Mouse (Mus musculus): Measurements from ENCODE around the gene Rac1. TPM values are rescaled to one million over a fixed set of nuclear protein-coding genes. Genes with fewer than 3 reads are reported as not detected.
A peak's percentile ranks its signal among the peaks of the same experiment; 100 is the strongest.

The Rac1 gene
- total RNA-seq, 2 experiments from 2014 or later, result 344 to 351 TPM

DNA sequence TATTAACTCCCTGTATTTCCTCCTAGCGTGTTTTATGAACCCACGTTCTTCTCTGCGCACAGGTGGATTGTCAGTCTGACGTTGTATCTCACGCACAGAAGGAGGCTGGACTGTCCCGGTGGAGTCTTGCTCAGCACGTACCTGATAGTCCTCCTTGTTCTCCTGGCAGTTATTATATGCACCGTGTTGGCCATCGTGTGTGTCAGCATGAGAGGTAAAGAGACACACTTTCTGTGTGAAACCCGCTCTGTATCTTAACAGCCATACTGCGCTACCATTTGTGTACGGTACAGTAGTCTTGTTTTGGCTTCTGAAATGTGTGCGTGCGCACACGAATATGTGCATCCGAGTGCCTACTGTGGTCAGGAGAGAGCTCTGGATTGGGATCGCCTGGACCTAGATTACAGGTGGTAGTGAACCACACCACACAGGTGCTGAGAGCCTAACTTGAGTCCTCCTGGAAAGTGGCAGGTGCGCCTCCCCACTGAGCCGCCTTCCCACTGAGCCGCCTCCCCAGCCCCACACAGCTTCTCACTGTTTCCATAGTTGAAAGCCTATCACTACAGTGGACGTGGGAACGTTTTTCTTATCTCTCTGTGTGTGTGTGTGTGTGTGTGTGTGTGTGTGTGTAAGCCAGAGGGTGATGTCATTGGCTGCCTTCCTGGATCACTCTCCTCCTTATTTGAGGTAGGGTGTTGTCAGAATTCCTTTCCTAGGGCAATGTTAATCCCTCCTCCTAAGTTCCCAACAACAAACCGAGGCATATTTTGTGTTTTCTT lies 60.8 kb downstream of the Rac1 start:
- no peak for TF ChIP-seq CTCF (IDR thresholded peaks at IDR 0.05)
- Histone ChIP-seq H3K27ac (no peak overlapping the region), H3K4me3 (no peak overlapping the region)
- intact Hi-C loops (cut with DNase I), result no loop called here
- DNase-seq (ENCODE audit: extremely low spot score in 1 of 2, low spot score in 2 of 2), result peak in 1 of 2 experiments; percentile 1

DNA sequence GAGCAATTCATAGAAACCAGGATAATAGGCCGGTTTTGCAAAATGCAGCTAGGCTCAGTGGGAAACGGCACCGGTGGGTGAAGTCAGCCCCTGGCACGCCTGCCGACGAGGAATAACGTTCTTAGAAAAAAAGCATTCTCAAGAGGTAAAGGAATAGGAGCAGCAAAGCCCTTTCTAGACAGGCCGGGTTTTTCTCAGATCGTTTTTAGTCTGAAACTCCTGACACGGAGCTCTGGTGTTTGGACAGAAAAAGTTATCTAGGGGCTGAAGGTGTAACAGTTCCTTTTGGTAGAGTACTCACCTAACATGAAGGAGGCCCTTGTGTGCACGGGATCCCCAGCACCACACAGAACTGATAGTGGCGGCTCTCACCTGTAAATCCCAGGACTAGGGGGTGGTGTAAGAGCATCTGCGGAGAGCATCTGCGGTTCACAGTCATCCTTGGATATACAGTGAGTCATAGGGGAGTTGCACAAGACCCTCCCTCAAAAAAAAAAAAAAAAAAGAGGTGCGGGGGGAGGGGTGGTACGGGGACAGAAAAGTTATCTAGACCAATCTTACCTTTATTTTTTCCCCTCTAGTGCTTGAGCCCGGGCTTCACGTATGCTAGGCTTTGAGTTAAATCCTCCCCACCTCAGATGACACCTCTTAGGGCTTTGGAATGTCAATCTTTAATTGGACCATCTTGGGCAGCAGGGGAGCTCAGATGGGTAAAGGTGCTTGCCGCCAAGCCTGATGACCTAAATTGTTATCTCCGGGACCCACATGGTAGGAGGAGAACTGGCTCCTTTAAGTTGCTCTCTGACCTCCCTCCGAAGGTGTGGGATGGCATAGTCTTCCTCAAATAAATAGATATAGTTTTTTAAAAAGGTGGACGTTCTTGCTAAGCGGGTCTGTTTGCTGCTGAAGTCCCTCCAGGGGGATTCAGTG lies 62.4 kb downstream of the Rac1 start:
- peak in 1 of 2 experiments; percentile 5 for DNase-seq (ENCODE audit: extremely low spot score in 1 of 2, low spot score in 2 of 2)
- H3K27ac ChIP-seq, result peak overlapping the region; percentile 90
- H3K4me3 ChIP-seq, result peak overlapping the region; percentile 54
- intact Hi-C loops (cut with DNase I), result no loop called here
- no peak for TF ChIP-seq CTCF (IDR thresholded peaks at IDR 0.05)

DNA sequence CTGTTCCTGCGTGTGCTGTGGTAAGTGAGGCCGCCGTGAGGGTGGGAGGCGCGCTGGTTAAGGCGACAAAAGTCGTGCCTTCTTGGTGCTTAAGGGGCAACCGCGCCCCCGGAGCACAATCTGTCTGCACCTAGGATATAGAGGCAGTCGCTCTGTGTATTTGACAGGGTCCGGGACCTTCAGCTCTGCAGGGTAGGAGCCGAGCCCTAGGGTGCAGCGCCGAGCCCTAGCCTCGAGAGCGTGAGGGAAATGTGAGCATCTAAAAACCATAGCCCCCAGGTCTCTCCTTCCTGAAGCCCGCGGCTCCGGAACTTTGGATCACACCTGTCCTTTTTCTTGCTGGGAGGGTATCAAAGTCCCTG lies 63.1 kb downstream of the Rac1 start:
- intact Hi-C loops (cut with DNase I), result loop anchor here (1.0 kb wide), 1 partner anchor 64 kb away; the partner anchor contains the start of gene Rac1
- no peak for DNase-seq (ENCODE audit: extremely low spot score in 1 of 2, low spot score in 2 of 2)
- Histone ChIP-seq H3K4me3 (peak overlapping the region; percentile 54), H3K27ac (peak overlapping the region; percentile 90)
- TF ChIP-seq CTCF (IDR thresholded peaks at IDR 0.05), result no peak

DNA sequence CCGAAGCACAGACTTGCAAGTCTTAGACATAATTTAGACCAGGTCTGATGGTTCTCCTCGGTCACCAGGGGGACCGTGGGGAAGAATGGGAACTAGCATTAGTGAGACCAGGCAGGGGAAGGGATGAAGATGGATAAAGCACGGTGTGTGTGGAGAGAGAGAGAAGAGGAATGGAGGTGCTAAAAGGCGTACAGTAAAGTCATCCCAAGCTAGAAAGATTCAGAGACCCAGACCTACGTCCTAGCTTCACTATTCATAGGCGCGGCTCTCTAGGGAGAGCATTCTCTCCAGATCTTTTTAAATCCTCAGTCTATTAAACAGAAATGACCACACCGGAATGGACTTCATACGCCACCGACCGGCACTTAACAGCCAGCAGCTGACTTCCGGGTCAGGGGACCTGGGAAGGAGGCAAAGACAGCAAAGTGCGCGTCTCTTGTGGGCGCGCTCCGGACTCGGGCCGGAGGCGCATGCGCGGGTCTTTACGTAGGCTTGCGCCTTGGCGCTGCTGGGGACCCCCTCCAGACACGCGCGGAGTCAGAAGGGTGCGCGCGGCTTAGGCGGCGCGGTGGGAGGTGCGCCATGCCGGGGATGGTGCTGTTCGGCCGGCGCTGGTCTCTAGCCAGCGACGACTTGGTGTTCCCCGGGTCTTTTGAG lies 63.6 kb downstream of the Rac1 start, which contains the start of gene Daglb:
Gene Daglb, plus strand, starts transcription at position 485 of the 657 bp plus-strand sequence.
- no peak; the same call in 1 of the 2 replicates for TF ChIP-seq CTCF (IDR thresholded peaks at IDR 0.05)
- peak; percentile 89 to 93 for DNase-seq (ENCODE audit: extremely low spot score in 1 of 2, low spot score in 2 of 2)
- Histone ChIP-seq H3K27ac (peak within 1 kb of the TSS; percentile 90), H3K4me3 (peak within 1 kb of the TSS; percentile 54)
- intact Hi-C loops (cut with DNase I), result loop anchor here (1.0 kb wide), 1 partner anchor 64 kb away; the partner anchor contains the start of gene Rac1

DNA sequence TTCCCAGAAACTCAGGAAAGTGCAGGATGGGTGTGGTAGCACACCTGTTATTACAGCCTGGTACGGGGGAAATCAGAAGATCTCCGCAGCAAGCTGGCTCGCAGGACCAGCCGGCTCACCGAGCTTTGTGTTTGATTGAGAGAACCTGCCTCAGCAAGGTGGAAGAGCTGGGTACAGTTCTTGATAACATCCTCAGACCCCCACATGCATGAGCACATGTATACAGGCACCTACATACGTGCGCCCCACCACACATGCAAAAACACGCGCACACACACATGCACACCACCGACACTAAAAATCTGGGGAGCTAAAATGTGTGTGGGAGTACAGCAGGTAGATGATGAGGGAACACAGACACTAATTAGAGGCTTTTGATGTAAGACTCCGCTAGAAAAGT lies 64.2 kb downstream of the Rac1 start:
- intact Hi-C loops (cut with DNase I), result loop anchor here (1.0 kb wide), 1 partner anchor 65 kb away; the partner anchor contains the start of gene Rac1
- peak overlapping the region; percentile 90 for H3K27ac ChIP-seq
- no peak for TF ChIP-seq CTCF (IDR thresholded peaks at IDR 0.05)

More for the DNA sequence above, 64.2 kb downstream of the Rac1 start:
- peak overlapping the region; percentile 54 for H3K4me3 ChIP-seq
- no peak for DNase-seq (ENCODE audit: extremely low spot score in 1 of 2, low spot score in 2 of 2)

Other genes starting within 250 kb of the Rac1 start
- gene Zfp853, start 234.4 kb downstream of the Rac1 start, total RNA-seq (2021), result 1 to 10 TPM; 5.8 to 7.1 TPM
- 10 to 100 TPM; 24.2 to 25.5 TPM for gene E130309D02Rik, start 212.7 kb downstream of the Rac1 start, total RNA-seq (2021)
- gene Zdhhc4, start 198.8 kb downstream of the Rac1 start, total RNA-seq (2021), result 10 to 100 TPM; 41.8 to 42.3 TPM
- gene Grid2ip, start 170.7 kb downstream of the Rac1 start, total RNA-seq (2021), result 1 to 10 TPM; 2.2 to 2.7 TPM
- gene Kdelr2, start 124.2 kb downstream of the Rac1 start, total RNA-seq (2021), result 10 to 100 TPM; 33.3 to 33.4 TPM
- gene Daglb, start 63.5 kb downstream of the Rac1 start, total RNA-seq (2021), result 10 to 100 TPM; 32.5 to 36.1 TPM
- 10 to 100 TPM; 36.7 to 36.9 TPM for gene Cyth3, start 94.4 kb upstream of the Rac1 start, total RNA-seq (2021)
- 10 to 100 TPM; 25.2 to 25.4 TPM for gene Usp42, start 204.2 kb upstream of the Rac1 start, total RNA-seq (2021)